28 mouse cellular contexts compared by ENCODE assay signal in the genomic region with DNA sequence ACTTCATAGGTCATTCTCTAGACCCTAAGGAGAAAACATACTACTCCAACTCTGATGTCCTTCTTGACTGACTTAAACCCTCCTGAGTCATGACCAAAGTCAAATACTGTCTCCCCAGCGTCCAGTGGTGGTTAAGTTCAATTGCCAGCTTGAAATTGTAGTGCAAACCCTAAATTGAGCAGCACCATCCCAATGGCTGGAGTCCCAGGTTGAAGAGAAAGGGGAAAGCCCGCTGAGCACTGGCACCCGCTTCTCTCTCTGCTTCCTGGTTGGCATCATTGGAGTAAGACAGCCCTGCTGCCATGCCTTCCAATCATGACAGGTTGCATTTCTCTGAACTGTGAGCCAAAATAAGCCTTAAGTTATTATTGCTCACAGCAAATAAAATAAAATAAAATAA.
"Had no signal": no experiment of that assay in that cellular context is flagged by ENCODE, and none has a peak within 500 bp of the region (broad histone marks: within the 10 kb centered on the region; RNA-seq: fewer than 3 reads in every experiment).

No protein-coding gene starts in this region.

- H3K4me1 ChIP-seq: limb, embryonic 10.5 days; limb, embryonic 12.5 days; limb, embryonic 13.5 days; limb, embryonic 15.5 days; liver, embryonic 12.5 days; liver, embryonic 13.5 days; liver, embryonic 15.5 days; lung, embryonic 15.5 days; megakaryocyte, embryonic 14.5 days; midbrain, embryonic 10.5 days; midbrain, embryonic 12.5 days; midbrain, embryonic 15.5 days; neural tube, embryonic 12.5 days had no signal

- H3K27me3 ChIP-seq: limb, embryonic 12.5 days; limb, embryonic 13.5 days; limb, embryonic 15.5 days; liver, embryonic 12.5 days; liver, embryonic 13.5 days; liver, embryonic 15.5 days; lung, embryonic 15.5 days; megakaryocyte, embryonic 14.5 days; midbrain, embryonic 12.5 days; midbrain, embryonic 13.5 days; midbrain, embryonic 15.5 days; neural tube, embryonic 12.5 days had no signal

- H3K27ac ChIP-seq: limb, embryonic 10.5 days; limb, embryonic 12.5 days; limb, embryonic 13.5 days; limb, embryonic 15.5 days; liver, embryonic 12.5 days; liver, embryonic 13.5 days; liver, embryonic 14.5 days; liver, embryonic 15.5 days; lung, embryonic 15.5 days; macrophage; midbrain, embryonic 10.5 days; midbrain, embryonic 12.5 days; midbrain, embryonic 13.5 days; midbrain, embryonic 15.5 days; neural tube, embryonic 12.5 days had no signal

- DNase-seq: left cerebral cortex, postnatal 4 days; liver; liver, embryonic 13.5 days; liver, postnatal 0 days; lung, adult 18-20 months; lung, adult 2 months; lung, embryonic 14.5 days; lung, postnatal 10 days; lung, postnatal 14 days; lung, postnatal 36 days; lung, postnatal 4 days; midbrain, embryonic 14.5 days had no signal

- H3K4me3 ChIP-seq: limb, embryonic 10.5 days; limb, embryonic 12.5 days; limb, embryonic 13.5 days; limb, embryonic 15.5 days; liver, embryonic 12.5 days; liver, embryonic 13.5 days; liver, embryonic 15.5 days; lung, embryonic 15.5 days; megakaryocyte, embryonic 14.5 days; midbrain, embryonic 10.5 days; midbrain, embryonic 12.5 days; midbrain, embryonic 13.5 days; midbrain, embryonic 15.5 days; myocyte; neural tube, embryonic 12.5 days had no signal

- H3K36me3 ChIP-seq: limb, embryonic 10.5 days; liver, embryonic 12.5 days; liver, embryonic 13.5 days; liver, embryonic 15.5 days; lung, embryonic 15.5 days; midbrain, embryonic 10.5 days; midbrain, embryonic 12.5 days; midbrain, embryonic 13.5 days; midbrain, embryonic 15.5 days; neural tube, embryonic 12.5 days had no signal

- H3K9me3 ChIP-seq: limb, embryonic 10.5 days; limb, embryonic 12.5 days; limb, embryonic 13.5 days; limb, embryonic 15.5 days; liver, embryonic 12.5 days; liver, embryonic 13.5 days; liver, embryonic 15.5 days; lung, embryonic 15.5 days; megakaryocyte, embryonic 14.5 days; midbrain, embryonic 10.5 days; midbrain, embryonic 12.5 days; midbrain, embryonic 13.5 days; midbrain, embryonic 15.5 days; neural tube, embryonic 12.5 days had no signal
